In the genomic region with DNA sequence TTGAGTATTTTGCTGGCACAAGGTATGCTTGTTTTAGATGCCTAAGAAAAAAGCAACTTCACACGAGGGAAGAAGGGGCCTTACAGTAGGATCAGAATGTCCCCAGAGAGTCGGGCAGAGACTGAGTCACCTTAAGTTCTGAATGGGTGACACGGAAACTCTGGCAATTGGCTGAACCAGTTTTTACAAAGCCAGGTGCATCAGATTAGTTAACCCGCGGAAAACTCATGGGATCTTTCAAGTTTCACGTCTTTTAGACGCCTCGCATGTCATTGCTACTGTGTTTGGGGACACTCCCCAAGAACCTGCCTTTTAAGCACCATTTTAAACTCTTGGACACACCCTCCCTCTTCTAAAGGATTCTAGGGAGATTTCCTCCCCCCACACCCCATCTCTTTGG, we compare ENCODE assay signal across 10 mouse cellular contexts. TPM values are rescaled to one million over a fixed set of nuclear protein-coding genes. Genes with fewer than 3 reads are reported as not detected.
DNase-seq lines count a peak whose midpoint lies in the region; ATAC-seq and TF ChIP-seq lines count a peak whose summit lies in the region.
"Had no signal": no experiment of that assay in that cellular context is flagged by ENCODE, and none has a peak within 500 bp of the region (broad histone marks: within the 10 kb centered on the region; RNA-seq: fewer than 3 reads in every experiment).

No protein-coding gene starts in this region.

- H3K4me3 ChIP-seq in heart, embryonic 12.5 days: peak overlapping the region; percentile 90
- H3K4me3 ChIP-seq in lung, postnatal 0 days (ENCODE audit: low read depth, low read length): 0 out of 2 replicates have a peak overlapping the region, but pooled peaks have one; percentile 57
- peak overlapping the region; percentile 62 for H3K4me3 ChIP-seq in hindbrain, postnatal 0 days (ENCODE audit: low read length)

- peaks cover 37% of the 10 kb centered on the region for H3K4me1 ChIP-seq in heart, embryonic 12.5 days (replicated peaks)
- 0 out of 2 replicates have a peak, but pooled peaks cover 4% of the 10 kb centered on the region for H3K4me1 ChIP-seq in lung, postnatal 0 days (ENCODE audit: insufficient read depth, low read depth, low read length)
- 0 out of 2 replicates have a peak, but pooled peaks cover 9% of the 10 kb centered on the region for H3K4me1 ChIP-seq in hindbrain, postnatal 0 days (ENCODE audit: insufficient read depth, low read length)

- H3K27me3 ChIP-seq in heart, embryonic 12.5 days (replicated peaks): no peaks in the 10 kb centered on the region
- peaks cover 19% of the 10 kb centered on the region for H3K27me3 ChIP-seq in lung, postnatal 0 days (replicated peaks; ENCODE audit: insufficient read depth, low read length)
- peaks cover 4% of the 10 kb centered on the region; the same call in 1 of the 2 replicates for H3K27me3 ChIP-seq in hindbrain, postnatal 0 days (ENCODE audit: insufficient read depth, low read length)

- H3K9ac ChIP-seq in heart, embryonic 12.5 days: peak overlapping the region; percentile 96
- no peak overlapping the region for H3K9ac ChIP-seq in lung, postnatal 0 days (replicated peaks; ENCODE audit: low read depth)
- peak overlapping the region; percentile 61; the same call in 1 of the 2 replicates for H3K9ac ChIP-seq in hindbrain, postnatal 0 days (replicated peaks; ENCODE audit: low read length)

- DNase-seq in heart, postnatal 14 days: no peak
- peak; percentile 10 for DNase-seq in lung, postnatal 0 days (ENCODE audit: low spot score)
- DNase-seq in lung, postnatal 4 days: no peak
- DNase-seq in hindbrain, postnatal 0 days (ENCODE audit: low spot score): no peak
- no peak for DNase-seq in gastrocnemius, adult 8-10 months (ENCODE audit: low spot score in 2 of 2)
- no peak for DNase-seq in ovary, adult 18-20 months (ENCODE audit: low spot score)
- DNase-seq: gastrocnemius, postnatal 36 days had no signal

- no peaks in the 10 kb centered on the region for H3K9me3 ChIP-seq in heart, embryonic 12.5 days (replicated peaks)
- no peaks in the 10 kb centered on the region for H3K9me3 ChIP-seq in lung, postnatal 0 days (ENCODE audit: low read length)
- H3K9me3 ChIP-seq in hindbrain, postnatal 0 days (ENCODE audit: low read length): no peaks in the 10 kb centered on the region

- H3K27ac ChIP-seq in heart, embryonic 12.5 days (ENCODE audit: poor library complexity, severe bottlenecking): peak overlapping the region; percentile 61
- H3K27ac ChIP-seq in lung, postnatal 0 days (ENCODE audit: low read length): no peak overlapping the region
- no peak overlapping the region for H3K27ac ChIP-seq in hindbrain, postnatal 0 days

- intact Hi-C loops in heart, postnatal 14 days (cut with DNase I): no loop called here

- WGBS in heart, embryonic 12.5 days: 17% methylated on average over 8 of the region's 8 CpGs
- WGBS in lung, postnatal 0 days: 13% methylated on average over 8 of the region's 8 CpGs
- WGBS in hindbrain, postnatal 0 days: 32% methylated on average over 8 of the region's 8 CpGs

- no peak for TF ChIP-seq CTCF in lung, postnatal 0 days (IDR thresholded peaks at IDR 0.05)
- no peak for TF ChIP-seq CTCF in hindbrain, postnatal 0 days (IDR thresholded peaks at IDR 0.05; ENCODE audit: low read depth)

- 0 out of 2 replicates have a peak, but pooled peaks have one; percentile 14 for TF ChIP-seq EP300 in lung, postnatal 0 days (IDR thresholded peaks at IDR 0.05)

- H3K4me2 ChIP-seq in heart, embryonic 12.5 days: peak overlapping the region; percentile 82
- H3K4me2 ChIP-seq in lung, postnatal 0 days (replicated peaks; ENCODE audit: low read depth, low read length): peak overlapping the region; percentile 86
- H3K4me2 ChIP-seq in hindbrain, postnatal 0 days (ENCODE audit: low read depth, low read length): peak overlapping the region; percentile 85

- no peak for ATAC-seq in heart, embryonic 12.5 days (ENCODE audit: insufficient number of reproducible peaks, low FRiP score)
- ATAC-seq in lung, postnatal 0 days: no peak
- ATAC-seq in hindbrain, postnatal 0 days: no peak
- ATAC-seq in CD4-positive, CD25-positive, alpha-beta regulatory T cell, adult 4 months: no peak

- 0 out of 2 replicates have a peak, but pooled peaks cover 4% of the 10 kb centered on the region for H3K36me3 ChIP-seq in heart, embryonic 12.5 days
- no peaks in the 10 kb centered on the region for H3K36me3 ChIP-seq in lung, postnatal 0 days (ENCODE audit: insufficient read depth, low read length)
- no peaks in the 10 kb centered on the region for H3K36me3 ChIP-seq in hindbrain, postnatal 0 days (ENCODE audit: insufficient read depth, low read length)

RNA-seq across cellular contexts. Expression of a gene that starts 1.3 kb away (rescaled TPM):
- 97.5 and 105 TPM in 2 replicates for polyA plus RNA-seq in heart, embryonic 12.5 days (2016; fragmentation: Nextera tagmentation; extraction: Ambion mirVana)
- total RNA-seq in heart, postnatal 14 days (2021): 1 to 10 TPM; 5.4 to 5.7 TPM
- 7.3 and 9.3 TPM in 2 replicates for polyA plus RNA-seq in lung, postnatal 0 days (2015; fragmentation: Nextera tagmentation; extraction: Ambion mirVana)
- 21.5 and 23.3 TPM in 2 replicates for total RNA-seq in hindbrain, postnatal 0 days (2014; rRNA removed)
- polyA plus RNA-seq in hindbrain, postnatal 0 days (2015; fragmentation: Nextera tagmentation; extraction: Ambion mirVana): 23.8 and 24.4 TPM in 2 replicates
- total RNA-seq in gastrocnemius, adult 8-10 months (2022): not detected
- 1 to 10 TPM; 1.0 to 3.2 TPM for polyA plus RNA-seq in CD4-positive, CD25-positive, alpha-beta regulatory T cell, adult 4 months (2017; shearing (Covaris generic))
- total RNA-seq: common myeloid progenitor, adult 5-6 weeks; gastrocnemius, postnatal 36 days had no signal
